Mouse (Mus musculus): ENCODE results near the gene Slc8a1. TPM values are rescaled to one million over a fixed set of nuclear protein-coding genes. Genes with fewer than 3 reads are reported as not detected.

Slc8a1 gene
- total and polyA plus RNA-seq, 3 experiments: not detected

DNA sequence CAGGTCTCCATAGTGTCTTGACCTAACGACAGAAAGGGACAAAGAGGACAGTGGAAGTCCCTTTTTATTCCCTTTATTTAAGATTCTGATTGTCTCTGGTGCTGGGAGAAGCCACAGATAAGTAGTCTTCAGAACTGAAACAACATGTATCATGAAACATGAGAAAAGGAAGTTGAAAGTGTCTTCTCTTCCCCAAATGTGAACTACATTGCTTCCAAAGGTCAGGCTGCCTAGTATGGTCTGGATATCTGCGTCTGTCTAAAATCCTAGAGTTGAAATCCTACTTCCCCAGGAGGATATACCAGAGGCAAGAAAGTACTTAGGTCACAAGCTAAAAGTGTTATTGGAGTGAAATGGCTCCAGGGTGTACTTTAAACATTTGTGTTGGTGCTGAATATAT is 34.9 kb downstream of the Slc8a1 start:
- Histone ChIP-seq H3K79me2 (replicated peaks; ENCODE audit: control insufficient read depth, extremely low read depth, insufficient read depth, poor library complexity, severe bottlenecking) (no peaks in the 10 kb centered on the region), H3K27ac (ENCODE audit: insufficient read depth, low read depth) (no peak overlapping the region), H3K36me3 (replicated peaks in 1 of 2; ENCODE audit: control insufficient read depth in 1 of 2, insufficient read depth in 1 of 2, low read length in 1 of 2) (no peaks in the 10 kb centered on the region), H3K4me3 (replicated peaks in 1 of 3; ENCODE audit: low read depth in 2 of 3, low read length in 2 of 3, poor library complexity in 1 of 3) (no peak overlapping the region), H3K4me2 (ENCODE audit: insufficient read depth, low read depth, poor library complexity, severe bottlenecking) (no peak overlapping the region), H3K4me1 (ENCODE audit: control insufficient read depth in 1 of 2, insufficient read depth in 2 of 2) (no peaks in the 10 kb centered on the region), H3K9me3 (replicated peaks; ENCODE audit: low read length) (peaks cover 55% of the 10 kb centered on the region), H3K27me3 (replicated peaks) (no peaks in the 10 kb centered on the region), H3K9ac (ENCODE audit: insufficient read depth, low read depth) (no peak overlapping the region)
- dilution Hi-C loops (cut with MboI; ENCODE audit: extremely low pct_ligation_motif_present, extremely low pct_unique_long_range_greater_than_20kb, low sequenced_read_pairs) (no loop called here), in situ Hi-C loops (cut with MboI; ENCODE audit: low pct_ligation_motif_present, low pct_unique_long_range_greater_than_20kb, low sequenced_read_pairs) (no loop called here)
- DNase-seq (ENCODE audit: extremely low read depth): no peak
- TF ChIP-seq ELF1 (IDR thresholded peaks at IDR 0.05; ENCODE audit: low read depth, low read length) (no peak), MYC (IDR thresholded peaks at IDR 0.05; ENCODE audit: low read depth, low read length) (no peak)

DNA sequence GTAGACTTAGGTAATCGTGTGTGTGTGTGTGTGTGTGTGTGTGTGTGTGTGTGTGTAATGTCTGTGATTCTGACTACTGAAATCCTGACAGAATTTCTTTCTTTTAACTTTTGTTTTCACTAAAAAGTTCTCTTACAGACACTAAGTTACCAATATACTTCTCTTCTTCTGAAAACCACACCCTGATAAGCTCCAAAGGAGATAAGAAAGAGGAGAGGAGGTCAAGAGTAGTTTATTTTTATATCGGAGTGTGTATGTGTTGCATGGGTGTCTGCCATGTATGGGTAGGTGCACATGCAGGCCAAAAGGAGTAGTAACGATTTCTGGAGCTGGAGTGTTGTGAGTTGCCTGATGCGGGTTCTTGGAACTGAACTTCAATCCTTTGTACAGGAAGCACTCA is 36.5 kb downstream of the Slc8a1 start:
- dilution Hi-C loops (cut with MboI; ENCODE audit: extremely low pct_ligation_motif_present, extremely low pct_unique_long_range_greater_than_20kb, low sequenced_read_pairs): no loop called here
- Histone ChIP-seq H3K36me3 (replicated peaks in 1 of 2; ENCODE audit: control insufficient read depth in 1 of 2, insufficient read depth in 1 of 2, low read length in 1 of 2) (no peaks in the 10 kb centered on the region), H3K9me3 (replicated peaks; ENCODE audit: low read length) (peaks cover 49% of the 10 kb centered on the region), H3K27me3 (replicated peaks) (no peaks in the 10 kb centered on the region), H3K4me1 (ENCODE audit: control insufficient read depth in 1 of 2, insufficient read depth in 2 of 2) (no peaks in the 10 kb centered on the region), H3K27ac (ENCODE audit: insufficient read depth, low read depth) (no peak overlapping the region), H3K4me3 (replicated peaks in 1 of 3; ENCODE audit: low read depth in 2 of 3, low read length in 2 of 3, poor library complexity in 1 of 3) (no peak overlapping the region), H3K4me2 (ENCODE audit: insufficient read depth, low read depth, poor library complexity, severe bottlenecking) (no peak overlapping the region), H3K79me2 (replicated peaks; ENCODE audit: control insufficient read depth, extremely low read depth, insufficient read depth, poor library complexity, severe bottlenecking) (no peaks in the 10 kb centered on the region), H3K9ac (ENCODE audit: insufficient read depth, low read depth) (no peak overlapping the region)
- no peak for DNase-seq (ENCODE audit: extremely low read depth)
- in situ Hi-C loops (cut with MboI; ENCODE audit: low pct_ligation_motif_present, low pct_unique_long_range_greater_than_20kb, low sequenced_read_pairs): no loop called here
- TF ChIP-seq UBTF (IDR thresholded peaks at IDR 0.05; ENCODE audit: low read depth, low read length): no peak
- TF ChIP-seq IRF4 (IDR thresholded peaks at IDR 0.05; ENCODE audit: low read depth, low read length): no peak
- no peak for TF ChIP-seq JUN (IDR thresholded peaks at IDR 0.05; ENCODE audit: insufficient read depth, low read depth, low read length)
- no peak for TF ChIP-seq USF2 (conservative IDR thresholded peaks at IDR 0.05; ENCODE audit: low read depth, low read length)
- TF ChIP-seq GABPA (IDR thresholded peaks at IDR 0.05; ENCODE audit: insufficient replicate concordance, low read depth, low read length): no peak
- no peak for TF ChIP-seq NELFE (IDR thresholded peaks at IDR 0.05; ENCODE audit: low read depth, low read length)
- no peak for TF ChIP-seq ZMIZ1 (IDR thresholded peaks at IDR 0.05; ENCODE audit: low read depth, low read length)
- no peak for TF ChIP-seq POLR2A (IDR thresholded peaks at IDR 0.05; ENCODE audit: low read depth, low read length)
- TF ChIP-seq ETS1 (conservative IDR thresholded peaks at IDR 0.05; ENCODE audit: low read depth, low read length): no peak
- no peak for TF ChIP-seq SMC3 (IDR thresholded peaks at IDR 0.05; ENCODE audit: low read depth, low read length)
- TF ChIP-seq ZC3H11A (IDR thresholded peaks at IDR 0.05; ENCODE audit: low read depth, low read length): no peak
- TF ChIP-seq RAD21 (IDR thresholded peaks at IDR 0.05; ENCODE audit: low read depth, low read length): no peak
- TF ChIP-seq PAX5 (IDR thresholded peaks at IDR 0.05; ENCODE audit: low read length): no peak
- TF ChIP-seq CTCF (conservative IDR thresholded peaks at IDR 0.05 in 1 of 2, IDR thresholded peaks at IDR 0.05 in 1 of 2; ENCODE audit: low read depth in 2 of 2, low read length in 2 of 2): no peak
- TF ChIP-seq ZNF384 (IDR thresholded peaks at IDR 0.05; ENCODE audit: low read depth, low read length): no peak
- TF ChIP-seq MAFK (IDR thresholded peaks at IDR 0.05; ENCODE audit: insufficient replicate concordance, low read length): no peak
- no peak for TF ChIP-seq JUND (conservative IDR thresholded peaks at IDR 0.05; ENCODE audit: low read depth, low read length)
- no peak for TF ChIP-seq MAZ (IDR thresholded peaks at IDR 0.05; ENCODE audit: low read depth, low read length)
- no peak for TF ChIP-seq POLR2AphosphoS2 (IDR thresholded peaks at IDR 0.05; ENCODE audit: low read depth, low read length)
- no peak for TF ChIP-seq ELF1 (IDR thresholded peaks at IDR 0.05; ENCODE audit: low read depth, low read length)
